Mouse (Mus musculus): ENCODE data around the gene Myl9.
A peak's percentile ranks its signal among the peaks of the same experiment; 100 is the strongest.
"Not testable (repeated sequence)": the region's sequence is repeated elsewhere in the genome, so short reads cannot be mapped to it uniquely, and the experiment has no call there.

Gene Myl9

GRCm38 (mm10) chr2:156787090-156787775 is 12.0 kb downstream of the Myl9 start:
- no peak for DNase-seq

- DNase-seq, result peak in 1 of 2 experiments; percentile 10
Measured at GRCm38 (mm10) chr2:156787776-156788105, 12.5 kb downstream of the Myl9 start.

GRCm38 (mm10) chr2:156788836-156789235 is 13.6 kb downstream of the Myl9 start:
- DNase-seq, result no peak

- DNase-seq, result no peak
Measured at GRCm38 (mm10) chr2:156798516-156798915, 23.3 kb downstream of the Myl9 start.

- DNase-seq, result no peak
Measured at GRCm38 (mm10) chr2:156801045-156801444, 25.8 kb downstream of the Myl9 start.

GRCm38 (mm10) chr2:156802116-156802515 is 26.9 kb downstream of the Myl9 start:
- not testable (repeated sequence) for DNase-seq

- DNase-seq, result no peak
Measured at GRCm38 (mm10) chr2:156803698-156804372, 28.6 kb downstream of the Myl9 start.

- DNase-seq, result no peak
Measured at GRCm38 (mm10) chr2:156804589-156804988, 29.4 kb downstream of the Myl9 start.

- DNase-seq, result no peak
Measured at GRCm38 (mm10) chr2:156806886-156807285, 31.7 kb downstream of the Myl9 start.

- DNase-seq, result peak; percentile 49 to 81
Measured at GRCm38 (mm10) chr2:156809579-156809978, 34.4 kb downstream of the Myl9 start.

GRCm38 (mm10) chr2:156810716-156811115 is 35.5 kb downstream of the Myl9 start:
- DNase-seq, result peak in 1 of 2 experiments; percentile 31

GRCm38 (mm10) chr2:156811556-156811955 is 36.3 kb downstream of the Myl9 start:
- no peak for DNase-seq

- peak; percentile 34 to 42 for DNase-seq
Measured at GRCm38 (mm10) chr2:156814344-156814801, 39.2 kb downstream of the Myl9 start.

- DNase-seq, result no peak
Measured at GRCm38 (mm10) chr2:156814893-156815292, 39.7 kb downstream of the Myl9 start.

GRCm38 (mm10) chr2:156815412-156815811 is 40.2 kb downstream of the Myl9 start:
- no peak for DNase-seq

- DNase-seq, result no peak
Measured at GRCm38 (mm10) chr2:156816116-156816515, 40.9 kb downstream of the Myl9 start.

GRCm38 (mm10) chr2:156825128-156825527 is 49.9 kb downstream of the Myl9 start:
- not testable (repeated sequence) for DNase-seq
